ENCODE assay signal across 8 mouse cellular contexts in the genomic region with DNA sequence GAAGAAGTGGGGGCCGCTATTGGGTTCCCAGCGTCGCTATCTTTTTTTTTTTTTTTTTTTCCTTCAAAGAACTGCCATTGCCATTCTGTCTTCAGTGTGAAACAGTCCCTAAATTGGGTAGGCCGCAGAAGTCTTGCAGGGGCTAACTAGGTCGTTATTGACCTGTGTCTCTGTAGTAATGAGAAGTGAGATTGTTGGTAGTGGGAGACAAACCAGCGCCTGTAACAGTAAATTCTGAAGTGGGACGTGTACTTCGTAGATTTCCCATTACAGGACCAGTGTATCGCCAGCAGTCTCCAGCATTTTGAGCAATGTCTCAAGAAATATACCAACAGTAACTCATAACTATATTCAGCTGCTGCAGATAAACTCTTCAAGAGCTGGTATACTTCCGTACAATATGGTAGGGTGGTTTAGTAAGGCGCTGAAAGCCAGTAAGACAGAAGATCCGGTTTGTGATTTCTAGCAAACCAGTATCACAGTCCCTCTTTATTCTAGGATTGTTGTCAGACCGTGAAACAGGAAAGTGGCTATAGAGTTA. TPM values are rescaled to one million over a fixed set of nuclear protein-coding genes. Genes with fewer than 3 reads are reported as not detected.
A peak's percentile ranks its signal among the peaks of the same experiment; 100 is the strongest.
DNase-seq lines count a peak whose midpoint lies in the region; ATAC-seq lines count a peak whose summit lies in the region.

No protein-coding gene starts in this region.

- peaks cover 7% of the 10 kb centered on the region for H3K4me1 ChIP-seq in intestine, embryonic 14.5 days (replicated peaks; ENCODE audit: control insufficient read depth, insufficient read depth, low read length)
- peaks cover 14% of the 10 kb centered on the region; the same call in 1 of the 2 replicates for H3K4me1 ChIP-seq in neural tube, embryonic 14.5 days (ENCODE audit: control insufficient read depth, insufficient read depth, low read length)

- no peaks in the 10 kb centered on the region for H3K9me3 ChIP-seq in intestine, embryonic 14.5 days (ENCODE audit: control insufficient read depth, low read length)
- no peaks in the 10 kb centered on the region for H3K9me3 ChIP-seq in neural tube, embryonic 14.5 days (ENCODE audit: control insufficient read depth, low read length)

- WGBS in intestine, embryonic 14.5 days: 2% methylated on average over 13 of the region's 13 CpGs
- WGBS in neural tube, embryonic 14.5 days: 4% methylated on average over 13 of the region's 13 CpGs

- H3K27me3 ChIP-seq in intestine, embryonic 14.5 days (replicated peaks; ENCODE audit: control insufficient read depth, insufficient read depth, low read length): no peaks in the 10 kb centered on the region
- H3K27me3 ChIP-seq in neural tube, embryonic 14.5 days (ENCODE audit: control insufficient read depth, insufficient read depth, low read length): no peaks in the 10 kb centered on the region

- peak; percentile 4 for DNase-seq in embryo, embryonic 11 days
- no peak for DNase-seq in embryo, embryonic 10 days (ENCODE audit: low spot score)
- peak; percentile 41 for DNase-seq in thymus, postnatal 0 days (ENCODE audit: low spot score)
- no peak for DNase-seq in thymus, postnatal 4 days
- DNase-seq in intestine, embryonic 14.5 days (ENCODE audit: low spot score): peak; percentile 64
- DNase-seq in right cerebral cortex, postnatal 4 days: no peak
- DNase-seq in gastrocnemius, postnatal 4 days (ENCODE audit: low spot score in 2 of 2): no peak

- ATAC-seq in intestine, embryonic 14.5 days (replicated peaks; ENCODE audit: low FRiP score, low TSS enrichment, low read depth): no peak; the same call in 1 of the 2 replicates
- peak; percentile 13; the same call in 1 of the 2 replicates for ATAC-seq in neural tube, embryonic 14.5 days (ENCODE audit: low read depth)

- H3K4me3 ChIP-seq in intestine, embryonic 14.5 days (ENCODE audit: low read depth, low read length): peak overlapping the region; percentile 83
- H3K4me3 ChIP-seq in neural tube, embryonic 14.5 days (ENCODE audit: low read depth, low read length): peak overlapping the region; percentile 100

- H3K9ac ChIP-seq in intestine, embryonic 14.5 days (ENCODE audit: low read length): peak overlapping the region; percentile 98
- H3K9ac ChIP-seq in neural tube, embryonic 14.5 days (replicated peaks; ENCODE audit: low read depth, low read length): peak overlapping the region; percentile 98

- peak overlapping the region; percentile 89 for H3K27ac ChIP-seq in intestine, embryonic 14.5 days (ENCODE audit: low read depth)
- H3K27ac ChIP-seq in neural tube, embryonic 14.5 days (ENCODE audit: low read depth, low read length): peak overlapping the region; percentile 84; the same call in 1 of the 2 replicates

- H3K36me3 ChIP-seq in intestine, embryonic 14.5 days (ENCODE audit: control insufficient read depth, insufficient read depth, low read length): peaks cover 24% of the 10 kb centered on the region
- H3K36me3 ChIP-seq in neural tube, embryonic 14.5 days (ENCODE audit: control insufficient read depth, insufficient read depth, low read length): peaks cover 8% of the 10 kb centered on the region; the same call in 1 of the 2 replicates

- peak overlapping the region; percentile 92 for H3K4me2 ChIP-seq in intestine, embryonic 14.5 days (ENCODE audit: low read length)
- peak overlapping the region; percentile 89 for H3K4me2 ChIP-seq in neural tube, embryonic 14.5 days (ENCODE audit: low read depth, low read length)

RNA-seq across cellular contexts. Expression of gene Ssb, which starts 0.8 kb away (rescaled TPM):
- polyA plus RNA-seq in thymus, postnatal 0 days (2015; fragmentation: Nextera tagmentation; extraction: Ambion mirVana): 317 and 344 TPM in 2 replicates
- 277 and 312 TPM in 2 replicates for polyA plus RNA-seq in intestine, embryonic 14.5 days (2014; fragmentation: Nextera tagmentation; extraction: Ambion mirVana)
- 248 and 276 TPM in 2 replicates for polyA plus RNA-seq in neural tube, embryonic 14.5 days (2014; fragmentation: Nextera tagmentation; extraction: Ambion mirVana)
- total RNA-seq in gastrocnemius, postnatal 4 days (2021): 100 to 1,000 TPM; 123 to 143 TPM

RNA-seq across cellular contexts. Expression of gene Mettl5, which starts 23.2 kb away (rescaled TPM):
- polyA plus RNA-seq in thymus, postnatal 0 days (2015; fragmentation: Nextera tagmentation; extraction: Ambion mirVana): 45.1 and 46.9 TPM in 2 replicates
- 41.3 and 42.7 TPM in 2 replicates for polyA plus RNA-seq in intestine, embryonic 14.5 days (2014; fragmentation: Nextera tagmentation; extraction: Ambion mirVana)
- 32.3 and 35.9 TPM in 2 replicates for polyA plus RNA-seq in neural tube, embryonic 14.5 days (2014; fragmentation: Nextera tagmentation; extraction: Ambion mirVana)
- total RNA-seq in gastrocnemius, postnatal 4 days (2021): 10 to 100 TPM; 14.3 to 14.8 TPM

RNA-seq across cellular contexts. Expression of gene Ubr3, which starts 34.9 kb away (rescaled TPM):
- polyA plus RNA-seq in thymus, postnatal 0 days (2015; fragmentation: Nextera tagmentation; extraction: Ambion mirVana): 9.0 and 11.0 TPM in 2 replicates
- 17.1 and 19.0 TPM in 2 replicates for polyA plus RNA-seq in intestine, embryonic 14.5 days (2014; fragmentation: Nextera tagmentation; extraction: Ambion mirVana)
- polyA plus RNA-seq in neural tube, embryonic 14.5 days (2014; fragmentation: Nextera tagmentation; extraction: Ambion mirVana): 25.5 and 28.7 TPM in 2 replicates
- total RNA-seq in gastrocnemius, postnatal 4 days (2021): 100 to 1,000 TPM in 1 of 2 experiments, 10 to 100 TPM in 1; 95.3 to 106 TPM

RNA-seq across cellular contexts. Expression of gene Klhl23, which starts 40.4 kb away (rescaled TPM):
- polyA plus RNA-seq in thymus, postnatal 0 days (2015; fragmentation: Nextera tagmentation; extraction: Ambion mirVana): 7.4 and 11.0 TPM in 2 replicates
- 38.4 and 42.1 TPM in 2 replicates for polyA plus RNA-seq in intestine, embryonic 14.5 days (2014; fragmentation: Nextera tagmentation; extraction: Ambion mirVana)
- polyA plus RNA-seq in neural tube, embryonic 14.5 days (2014; fragmentation: Nextera tagmentation; extraction: Ambion mirVana): 106 and 120 TPM in 2 replicates
- 10 to 100 TPM; 27.1 to 30.4 TPM for total RNA-seq in gastrocnemius, postnatal 4 days (2021)

Comparison
In these comparisons a context has a peak if more than half of its experiments do, and no peak if none do; other contexts are left out.
1. DNase-seq: peak in embryo, embryonic 11 days (single experiment), thymus, postnatal 0 days (single experiment) and intestine, embryonic 14.5 days (single experiment); none in embryo, embryonic 10 days (single experiment), thymus, postnatal 4 days (single experiment), right cerebral cortex, postnatal 4 days (single experiment) and gastrocnemius, postnatal 4 days (0 of 2).